Mouse (Mus musculus): ENCODE results near the gene Gm960. TPM values are rescaled to one million over a fixed set of nuclear protein-coding genes. Genes with fewer than 3 reads are reported as not detected.

The Gm960 gene
- polyA plus RNA-seq, 1 experiment, result not detected

DNA sequence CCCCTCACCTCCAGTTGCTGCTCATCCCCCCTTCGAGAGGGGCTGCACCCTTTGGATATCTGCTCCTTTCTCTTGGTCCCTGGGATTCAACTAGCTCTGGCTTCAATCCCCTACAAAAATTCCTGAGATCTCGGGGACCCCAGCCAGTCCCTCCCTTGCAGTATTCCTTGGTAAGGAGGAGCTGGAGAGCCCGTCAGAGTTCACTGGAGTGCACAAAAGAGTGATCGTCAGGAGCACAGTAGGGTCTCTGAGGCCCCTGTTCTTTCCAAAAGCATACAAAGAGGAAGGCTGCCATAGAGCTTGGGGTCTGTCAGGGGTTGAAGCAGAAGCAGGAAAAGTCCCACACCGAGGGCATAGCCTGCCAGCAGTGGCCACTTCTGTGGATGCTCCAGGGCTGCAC lies 75.7 kb downstream of the Gm960 start:
- H3K4me3 ChIP-seq (ENCODE audit: insufficient read depth, low read depth, low read length), result no peak overlapping the region
- H3K27ac ChIP-seq (replicated peaks; ENCODE audit: low read depth, low read length), result no peak overlapping the region
- 0 out of 2 replicates have a peak, but pooled peaks cover 4% of the 10 kb centered on the region for H3K4me1 ChIP-seq (ENCODE audit: control insufficient read depth, insufficient read depth, insufficient read length, low read length)

GRCm38 (mm10) chr19:4620721-4621120 lies 77.7 kb downstream of the Gm960 start:
- Histone ChIP-seq H3K4me3 (ENCODE audit: insufficient read depth, low read depth, low read length) (no peak overlapping the region), H3K4me1 (ENCODE audit: control insufficient read depth, insufficient read depth, insufficient read length, low read length) (no peaks in the 10 kb centered on the region), H3K27ac (replicated peaks; ENCODE audit: low read depth, low read length) (no peak overlapping the region)

- no peak overlapping the region for H3K27ac ChIP-seq (replicated peaks; ENCODE audit: low read depth, low read length)
- H3K4me3 ChIP-seq (ENCODE audit: insufficient read depth, low read depth, low read length), result no peak overlapping the region
- H3K4me1 ChIP-seq (ENCODE audit: control insufficient read depth, insufficient read depth, insufficient read length, low read length), result no peaks in the 10 kb centered on the region
These were observed 79.0 kb downstream of the Gm960 start for GRCm38 (mm10) chr19:4619461-4619860.

GRCm38 (mm10) chr19:4618183-4618582 lies 80.3 kb downstream of the Gm960 start:
- Histone ChIP-seq H3K4me3 (ENCODE audit: insufficient read depth, low read depth, low read length) (no peak overlapping the region), H3K4me1 (ENCODE audit: control insufficient read depth, insufficient read depth, insufficient read length, low read length) (no peaks in the 10 kb centered on the region), H3K27ac (replicated peaks; ENCODE audit: low read depth, low read length) (no peak overlapping the region)

- Histone ChIP-seq H3K4me3 (ENCODE audit: insufficient read depth, low read depth, low read length) (no peak overlapping the region), H3K27ac (replicated peaks; ENCODE audit: low read depth, low read length) (no peak overlapping the region), H3K4me1 (ENCODE audit: control insufficient read depth, insufficient read depth, insufficient read length, low read length) (no peaks in the 10 kb centered on the region)
These were observed 81.9 kb downstream of the Gm960 start for GRCm38 (mm10) chr19:4616546-4616945.

GRCm38 (mm10) chr19:4615151-4616093 lies 83.0 kb downstream of the Gm960 start, which contains the start of gene Lrfn4:
TSS of gene Lrfn4 (minus strand) at chr19:4615667.
- Histone ChIP-seq H3K4me1 (ENCODE audit: control insufficient read depth, insufficient read depth, insufficient read length, low read length) (no peaks in the 10 kb centered on the region), H3K4me3 (ENCODE audit: insufficient read depth, low read depth, low read length) (peak within 1 kb of the TSS; percentile 62), H3K27ac (replicated peaks; ENCODE audit: low read depth, low read length) (no peak within 1 kb of the TSS)

DNA sequence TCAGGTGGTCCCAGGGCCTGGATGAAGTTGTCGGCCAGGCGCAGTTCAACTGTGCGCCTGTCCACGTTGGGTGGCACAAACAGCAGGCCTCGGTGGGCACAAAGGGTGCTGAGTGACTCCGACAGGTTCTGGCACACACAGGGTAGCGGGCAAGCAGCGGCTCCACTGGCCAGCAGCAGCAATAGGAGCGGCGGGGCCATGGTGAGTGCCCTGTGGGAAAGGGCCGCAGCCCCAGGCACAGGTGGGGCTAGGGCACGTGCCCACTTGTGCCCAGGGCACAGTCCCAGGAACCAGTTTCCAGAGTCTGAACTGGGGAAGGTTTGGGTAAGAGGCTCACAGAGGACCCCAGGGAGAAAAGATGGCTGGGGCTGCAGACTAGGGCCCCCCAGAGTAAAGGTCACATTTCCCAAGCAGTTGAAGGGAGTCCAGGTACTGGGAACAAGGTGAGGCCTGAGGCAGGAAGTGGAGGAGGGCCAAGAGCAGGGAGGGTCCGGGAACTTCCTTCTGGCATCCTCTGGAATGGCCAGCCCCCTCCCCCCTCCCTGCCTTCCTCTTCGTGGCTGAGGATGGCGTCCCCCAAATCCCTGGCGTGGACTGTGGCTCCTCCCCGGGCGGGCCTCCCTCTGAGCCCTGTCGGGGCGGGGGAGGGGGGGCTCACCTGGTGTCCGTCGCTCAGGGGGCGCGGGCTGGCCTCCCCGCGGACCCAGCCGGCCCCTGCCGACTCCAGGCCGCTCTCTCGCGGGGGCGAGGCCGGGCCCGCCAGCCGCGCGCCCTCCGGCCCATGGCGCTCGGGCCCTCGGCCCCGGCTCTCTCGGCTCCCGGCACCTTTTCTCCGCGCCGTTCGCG lies 83.9 kb downstream of the Gm960 start:
- H3K27ac ChIP-seq (replicated peaks; ENCODE audit: low read depth, low read length), result no peak overlapping the region
- peak overlapping the region; percentile 62 for H3K4me3 ChIP-seq (ENCODE audit: insufficient read depth, low read depth, low read length)
- H3K4me1 ChIP-seq (ENCODE audit: control insufficient read depth, insufficient read depth, insufficient read length, low read length), result no peaks in the 10 kb centered on the region

- H3K4me1 ChIP-seq (ENCODE audit: control insufficient read depth, insufficient read depth, insufficient read length, low read length), result no peaks in the 10 kb centered on the region
- no peak overlapping the region for H3K27ac ChIP-seq (replicated peaks; ENCODE audit: low read depth, low read length)
- H3K4me3 ChIP-seq (ENCODE audit: insufficient read depth, low read depth, low read length), result no peak overlapping the region
These were observed 84.8 kb downstream of the Gm960 start for GRCm38 (mm10) chr19:4613464-4614304.

DNA sequence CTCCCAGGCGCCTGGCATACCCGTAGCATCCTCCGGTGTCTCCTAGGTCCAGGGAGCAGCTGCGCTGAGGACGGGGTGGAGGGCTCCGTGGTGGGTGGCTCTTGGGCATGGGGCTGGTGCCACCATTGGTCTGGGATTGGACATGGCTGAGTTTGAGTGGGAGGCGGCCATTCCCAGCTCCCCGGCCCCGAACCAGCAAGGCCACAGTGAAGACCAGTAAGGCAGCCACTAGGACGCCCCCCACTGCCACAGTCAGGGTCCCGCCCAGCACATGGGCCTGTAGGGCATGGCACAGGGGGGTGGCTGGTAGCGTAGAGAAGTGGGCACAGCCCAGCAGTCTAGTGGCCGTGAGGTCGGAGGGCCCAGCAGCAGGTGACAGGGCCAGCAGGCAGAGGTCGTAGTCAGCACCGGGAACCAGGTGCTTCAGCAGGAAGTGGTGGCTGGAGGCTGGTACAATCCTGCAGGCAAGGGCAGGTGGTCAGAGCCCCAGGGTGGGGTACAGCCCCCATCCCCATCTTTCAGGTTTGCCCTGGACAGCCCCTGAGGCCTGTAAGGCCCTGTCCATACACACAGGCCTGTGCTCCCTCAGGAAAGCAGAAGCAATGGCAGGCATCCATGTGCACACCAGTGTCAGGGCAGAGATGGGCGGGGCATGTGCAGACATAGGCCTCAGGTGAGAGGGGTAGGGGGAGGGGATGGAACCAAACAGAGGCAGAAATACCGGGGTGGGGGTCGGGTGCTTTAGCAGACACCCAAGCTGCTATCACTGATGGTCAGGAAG lies 86.1 kb downstream of the Gm960 start:
- no peak overlapping the region for H3K4me3 ChIP-seq (ENCODE audit: insufficient read depth, low read depth, low read length)
- no peaks in the 10 kb centered on the region for H3K4me1 ChIP-seq (ENCODE audit: control insufficient read depth, insufficient read depth, insufficient read length, low read length)
- no peak overlapping the region for H3K27ac ChIP-seq (replicated peaks; ENCODE audit: low read depth, low read length)

DNA sequence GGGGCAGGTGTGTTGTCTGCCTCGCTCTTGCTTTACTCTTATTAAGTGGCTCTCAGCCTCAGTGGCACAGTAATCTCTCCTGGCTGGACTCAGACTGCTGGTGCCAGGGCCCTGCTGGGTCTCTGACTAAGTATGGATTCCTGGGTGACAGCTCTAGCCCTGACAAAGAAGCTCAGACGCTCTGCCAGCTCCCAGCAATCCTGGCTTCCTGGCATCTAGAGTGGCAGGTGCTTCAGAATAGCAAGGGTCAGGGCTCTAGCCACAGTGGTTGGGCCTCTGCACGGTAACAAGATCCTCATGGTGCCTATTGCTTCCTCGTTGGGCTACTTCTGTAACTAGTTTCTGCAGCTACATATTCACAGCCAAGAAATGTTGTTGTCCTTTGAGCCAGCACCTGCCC lies 88.4 kb downstream of the Gm960 start:
- H3K4me1 ChIP-seq (ENCODE audit: control insufficient read depth, insufficient read depth, insufficient read length, low read length), result no peaks in the 10 kb centered on the region
- H3K27ac ChIP-seq (replicated peaks; ENCODE audit: low read depth, low read length), result no peak overlapping the region
- H3K4me3 ChIP-seq (ENCODE audit: insufficient read depth, low read depth, low read length), result no peak overlapping the region

DNA sequence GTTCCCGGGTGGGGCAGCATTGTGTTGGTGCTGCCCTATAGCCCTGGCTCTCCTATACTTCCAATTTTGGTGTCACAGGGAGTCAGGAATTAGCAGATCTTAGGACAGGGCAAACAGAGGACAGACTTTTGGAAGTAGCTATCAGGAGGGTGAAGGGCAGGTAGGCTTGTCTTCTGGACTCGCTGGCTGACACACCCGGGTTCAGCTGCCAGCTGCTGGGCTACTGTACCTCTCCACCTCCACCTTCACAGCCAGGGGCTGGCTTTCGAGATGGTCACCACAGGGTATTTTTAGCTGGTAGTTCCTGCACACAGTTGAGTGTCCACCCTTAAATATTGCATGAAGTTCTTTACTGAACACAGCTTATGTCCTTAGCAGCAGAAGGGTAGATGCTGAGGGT lies 90.0 kb downstream of the Gm960 start:
- no peak overlapping the region for H3K4me3 ChIP-seq (ENCODE audit: insufficient read depth, low read depth, low read length)
- H3K27ac ChIP-seq (replicated peaks; ENCODE audit: low read depth, low read length), result no peak overlapping the region
- H3K4me1 ChIP-seq (ENCODE audit: control insufficient read depth, insufficient read depth, insufficient read length, low read length), result no peaks in the 10 kb centered on the region

- Histone ChIP-seq H3K27ac (replicated peaks; ENCODE audit: low read depth, low read length) (no peak overlapping the region), H3K4me3 (ENCODE audit: insufficient read depth, low read depth, low read length) (no peak overlapping the region), H3K4me1 (ENCODE audit: control insufficient read depth, insufficient read depth, insufficient read length, low read length) (no peaks in the 10 kb centered on the region)
These were observed 91.1 kb downstream of the Gm960 start for GRCm38 (mm10) chr19:4607406-4607805.

GRCm38 (mm10) chr19:4605654-4606053 lies 92.8 kb downstream of the Gm960 start:
- Histone ChIP-seq H3K4me1 (ENCODE audit: control insufficient read depth, insufficient read depth, insufficient read length, low read length) (no peaks in the 10 kb centered on the region), H3K4me3 (ENCODE audit: insufficient read depth, low read depth, low read length) (no peak overlapping the region), H3K27ac (replicated peaks; ENCODE audit: low read depth, low read length) (no peak overlapping the region)

All from brown adipose tissue, adult 24 weeks (tissue).